Mouse (Mus musculus) midbrain, postnatal 0 days (tissue): Measurements from ENCODE around the gene Rerg. TPM values are rescaled to one million over a fixed set of nuclear protein-coding genes. Genes with fewer than 3 reads are reported as not detected.

ENCODE experiments used
- ATAC-seq: fragments of 200-750 bp; cut with Nextera tagmentation; 2 replicates; pipeline ENCODE4 v1.8.0; 2017; ENCODE audit warnings: moderate number of reproducible peaks, mild to moderate bottlenecking, moderate TSS enrichment, moderate library complexity; ENCODE audit not compliant: low FRiP score
- DNase-seq: peaks from one replicate; pipeline ENCODE4 v3.0.0-alpha.2; 2015; ENCODE audit warnings: low spot score
- H3K27ac ChIP-seq: fragments of 300-500 bp; sonication (generic); 2 replicates; pipeline ENCODE4 v1.5.1; 2014; ENCODE audit warnings: low read depth, mild to moderate bottlenecking, low read length, mixed read lengths
- H3K27me3 ChIP-seq: fragments of 300-500 bp; sonication (generic); 2 replicates; pipeline ENCODE4 v1.6.1; 2014; ENCODE audit warnings: low read length, control low read depth, mixed read lengths; ENCODE audit not compliant: insufficient read depth
- H3K36me3 ChIP-seq: fragments of 300-500 bp; sonication (generic); 2 replicates; pipeline ENCODE4 v1.6.1; 2014; ENCODE audit warnings: low read length, control low read depth, mixed read lengths; ENCODE audit not compliant: insufficient read depth
- H3K4me1 ChIP-seq: fragments of 300-500 bp; sonication (generic); 2 replicates; pipeline ENCODE4 v1.6.1; 2014; ENCODE audit warnings: mild to moderate bottlenecking, control low read depth, antibody characterized with exemption, low read length, mixed read lengths; ENCODE audit not compliant: insufficient read depth
- H3K4me2 ChIP-seq: fragments of 300-500 bp; sonication (generic); 2 replicates; pipeline ENCODE4 v1.6.1; 2014; ENCODE audit warnings: low read depth, mild to moderate bottlenecking, low read length, mixed read lengths; ENCODE audit not compliant: poor library complexity, severe bottlenecking
- H3K4me3 ChIP-seq: fragments of 300-500 bp; sonication (generic); 2 replicates; pipeline ENCODE4 v1.5.1; 2014; ENCODE audit warnings: low read depth, mild to moderate bottlenecking, low read length, moderate library complexity
- H3K9ac ChIP-seq: fragments of 300-500 bp; sonication (generic); replicated peaks from 2 replicates; pipeline ENCODE4 v1.6.1; 2014; ENCODE audit warnings: mild to moderate bottlenecking, low read length, moderate library complexity, mixed read lengths; ENCODE audit not compliant: poor library complexity, severe bottlenecking
- H3K9me3 ChIP-seq: fragments of 300-500 bp; sonication (generic); 2 replicates; pipeline ENCODE4 v1.6.1; 2016; ENCODE audit warnings: low read length, control low read depth
- CTCF ChIP-seq: IDR thresholded peaks from 2 replicates; pipeline ENCODE4 v1.5.1; 2016; ENCODE audit warnings: antibody characterized with exemption, mild to moderate bottlenecking
- WGBS: fragments of 180-500 bp; shearing (Covaris S2); extraction: QIAGEN DNeasy Blood & Tissue Kit; methylation state at CpG from one replicate; pipeline ENCODE4 v1.1.7; 2014; 5-methylcytosine and 5-hydroxymethylcytosine counted together
- polyA plus RNA-seq: library from polyadenylated mRNA; unstranded; fragments of >200 nt; fragmentation: Nextera tagmentation; extraction: Ambion mirVana; gene quantifications from 2 replicates; pipeline ENCODE4 v1.2.1, GENCODE M21; 2015
- total RNA-seq: library from RNA; depleted of rRNA; stranded (reverse); fragments of >200 nt; gene quantifications from 2 replicates; pipeline ENCODE4 v1.2.3, GENCODE M21; 2014

Gene Rerg
- total and polyA plus RNA-seq, 2 experiments from 2014 or later: 0.82 to 8.3 TPM

GRCm38 (mm10) chr6:137094475-137094874 lies 75.8 kb downstream of the Rerg start:
- DNase-seq (no peak), ATAC-seq (no peak)
- H3K4me3 ChIP-seq: no peak overlapping the region
- no peak overlapping the region for H3K4me2 ChIP-seq
- no peaks in the 10 kb centered on the region for H3K27me3 ChIP-seq
- WGBS: 94% methylated on average over 2 of the region's 2 CpGs
- H3K27ac ChIP-seq: no peak overlapping the region
- no peak for TF ChIP-seq CTCF
- H3K9me3 ChIP-seq: 0 out of 2 replicates have a peak, but pooled peaks cover 3% of the 10 kb centered on the region
- H3K9ac ChIP-seq: no peak overlapping the region
- H3K36me3 ChIP-seq: no peaks in the 10 kb centered on the region
- H3K4me1 ChIP-seq: no peaks in the 10 kb centered on the region

GRCm38 (mm10) chr6:137088469-137088868 lies 81.8 kb downstream of the Rerg start:
- no peaks in the 10 kb centered on the region for H3K4me1 ChIP-seq
- no peaks in the 10 kb centered on the region for H3K27me3 ChIP-seq
- H3K4me3 ChIP-seq: no peak overlapping the region
- H3K4me2 ChIP-seq: no peak overlapping the region
- ATAC-seq (no peak), DNase-seq (no peak)
- no peak overlapping the region for H3K9ac ChIP-seq
- H3K36me3 ChIP-seq: no peaks in the 10 kb centered on the region
- 0 out of 2 replicates have a peak, but pooled peaks cover 3% of the 10 kb centered on the region for H3K9me3 ChIP-seq
- TF ChIP-seq CTCF: no peak
- WGBS: 73% methylated on average over 6 of the region's 6 CpGs
- no peak overlapping the region for H3K27ac ChIP-seq

- WGBS: 84% methylated on average over 5 of the region's 5 CpGs
- Histone ChIP-seq H3K27me3 (no peaks in the 10 kb centered on the region), H3K4me2 (no peak overlapping the region), H3K36me3 (no peaks in the 10 kb centered on the region), H3K4me3 (no peak overlapping the region), H3K9me3 (0 out of 2 replicates have a peak, but pooled peaks cover 3% of the 10 kb centered on the region), H3K4me1 (no peaks in the 10 kb centered on the region), H3K27ac (no peak overlapping the region), H3K9ac (no peak overlapping the region)
- DNase-seq (no peak), ATAC-seq (no peak)
- no peak for TF ChIP-seq CTCF
Observed at GRCm38 (mm10) chr6:137087956-137088355, 82.3 kb downstream of the Rerg start.

DNA sequence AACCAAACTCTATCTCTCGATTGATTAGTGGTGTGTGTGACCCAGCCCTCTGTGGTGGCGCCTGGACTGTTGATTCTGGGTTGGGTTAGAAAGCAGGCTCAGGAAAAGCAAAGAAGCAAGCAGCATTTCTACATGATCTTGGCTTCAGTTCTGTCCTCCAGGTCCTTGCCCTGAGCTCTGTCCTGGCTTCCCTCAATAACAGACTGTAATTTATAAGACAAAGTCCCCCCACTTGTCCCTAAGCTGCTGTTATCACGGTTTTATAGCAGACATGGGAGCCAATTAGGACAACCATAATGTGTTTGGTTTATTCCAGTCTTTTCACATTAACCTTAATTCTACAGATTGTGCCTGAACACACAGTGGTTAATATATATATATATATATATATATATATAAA lies 82.8 kb downstream of the Rerg start:
- no peak for ATAC-seq
- no peak for TF ChIP-seq CTCF
- H3K27ac ChIP-seq: no peak overlapping the region
- H3K9ac ChIP-seq: no peak overlapping the region
- WGBS: 81% methylated on average over 3 of the region's 3 CpGs
- DNase-seq: no peak
- H3K4me2 ChIP-seq: no peak overlapping the region
- no peaks in the 10 kb centered on the region for H3K4me1 ChIP-seq
- 0 out of 2 replicates have a peak, but pooled peaks cover 3% of the 10 kb centered on the region for H3K9me3 ChIP-seq
- H3K4me3 ChIP-seq: no peak overlapping the region
- no peaks in the 10 kb centered on the region for H3K36me3 ChIP-seq
- H3K27me3 ChIP-seq: no peaks in the 10 kb centered on the region

GRCm38 (mm10) chr6:137079701-137080100 lies 90.6 kb downstream of the Rerg start:
- Histone ChIP-seq H3K27ac (no peak overlapping the region), H3K27me3 (no peaks in the 10 kb centered on the region), H3K9me3 (no peaks in the 10 kb centered on the region), H3K4me3 (no peak overlapping the region), H3K36me3 (no peaks in the 10 kb centered on the region), H3K4me1 (no peaks in the 10 kb centered on the region), H3K4me2 (no peak overlapping the region), H3K9ac (no peak overlapping the region)
- 90% methylated on average over 6 of the region's 6 CpGs for WGBS
- DNase-seq: no peak
- no peak for ATAC-seq
- no peak for TF ChIP-seq CTCF

DNA sequence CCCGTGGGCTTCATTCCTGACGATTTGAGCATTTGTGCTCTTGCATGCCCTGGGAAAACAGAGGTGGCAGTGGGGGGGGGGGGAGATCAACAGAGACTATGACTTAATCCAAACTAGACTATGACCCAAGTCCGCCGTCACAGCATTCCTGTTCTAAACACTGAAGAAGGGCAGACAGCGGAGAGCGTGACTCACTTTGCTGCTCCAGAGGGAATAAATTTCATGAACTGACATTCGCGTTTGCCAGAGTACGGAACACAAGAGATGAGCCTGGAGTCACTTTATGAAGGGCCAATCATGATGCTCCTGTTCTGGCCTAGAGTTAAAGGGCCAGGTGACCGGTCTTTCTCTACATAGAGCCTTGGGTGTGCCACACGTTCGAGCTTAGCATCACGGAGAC lies 93.6 kb downstream of the Rerg start:
- DNase-seq (no peak), ATAC-seq (no peak)
- no peak overlapping the region for H3K4me2 ChIP-seq
- H3K9ac ChIP-seq: no peak overlapping the region
- TF ChIP-seq CTCF: no peak
- H3K27ac ChIP-seq: 0 out of 2 replicates have a peak overlapping the region, but pooled peaks have one; percentile 6
- no peaks in the 10 kb centered on the region for H3K36me3 ChIP-seq
- no peaks in the 10 kb centered on the region for H3K4me1 ChIP-seq
- H3K27me3 ChIP-seq: no peaks in the 10 kb centered on the region
- H3K9me3 ChIP-seq: no peaks in the 10 kb centered on the region
- no peak overlapping the region for H3K4me3 ChIP-seq
- WGBS: 90% methylated on average over 13 of the region's 13 CpGs
